Mouse (Mus musculus): ENCODE results near the gene Dhrs2.

DNA sequence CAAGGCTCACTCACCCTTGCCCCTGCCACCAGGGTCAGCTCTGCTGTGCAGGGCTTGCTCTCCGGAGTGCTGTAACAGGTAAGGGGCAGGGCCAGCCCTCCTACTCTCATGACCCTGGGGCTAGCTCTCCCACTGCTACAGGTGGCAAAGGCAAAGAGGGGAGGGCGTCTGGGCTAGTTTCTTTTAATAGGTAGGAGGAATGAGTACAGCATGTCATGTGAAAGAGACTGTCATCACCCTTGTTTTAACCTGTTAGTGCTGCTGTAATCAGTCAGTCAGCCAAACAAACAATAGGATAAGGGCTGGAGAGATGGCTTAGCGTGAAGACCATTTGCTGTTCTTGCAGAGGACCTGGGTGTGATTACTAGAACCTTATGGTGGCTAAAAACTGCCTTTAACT is 40.9 kb upstream of the Dhrs2 start:
- TF ChIP-seq EP300 (IDR thresholded peaks at IDR 0.05) (no peak), CTCF (IDR thresholded peaks at IDR 0.05) (no peak)
